20 mouse cellular contexts compared by ENCODE assay signal in genomic region chr12:91744091-91744490, GRCm38 (mm10). TPM values are rescaled to one million over a fixed set of nuclear protein-coding genes. Genes with fewer than 3 reads are reported as not detected.
DNase-seq lines count a peak whose midpoint lies in the region; ATAC-seq and TF ChIP-seq lines count a peak whose summit lies in the region.
"Had no signal": no experiment of that assay in that cellular context is flagged by ENCODE, and none has a peak within 500 bp of the region (broad histone marks: within the 10 kb centered on the region; RNA-seq: fewer than 3 reads in every experiment).

No protein-coding gene starts in this region.

- ATAC-seq in forebrain, embryonic 13.5 days, result peak; percentile 29; the same call in 1 of the 2 replicates
- ATAC-seq in forebrain, embryonic 11.5 days (replicated peaks; ENCODE audit: low FRiP score), result no peak
- ATAC-seq in hindbrain, postnatal 0 days, result no peak
- ATAC-seq in hindbrain, embryonic 11.5 days (ENCODE audit: low FRiP score), result no peak
- ATAC-seq in forebrain, embryonic 16.5 days, result peak; percentile 47
- ATAC-seq: lung, postnatal 0 days had no signal

- no peak overlapping the region for H3K9ac ChIP-seq in forebrain, embryonic 13.5 days
- no peak overlapping the region for H3K9ac ChIP-seq in forebrain, embryonic 11.5 days (ENCODE audit: low read length)
- no peak overlapping the region for H3K9ac ChIP-seq in hindbrain, postnatal 0 days (replicated peaks; ENCODE audit: low read length)
- no peak overlapping the region for H3K9ac ChIP-seq in hindbrain, embryonic 11.5 days (ENCODE audit: low read depth, low read length)
- no peak overlapping the region for H3K9ac ChIP-seq in forebrain, embryonic 16.5 days (replicated peaks; ENCODE audit: low read depth, low read length)
- H3K9ac ChIP-seq: embryonic facial prominence, embryonic 12.5 days; hindbrain, embryonic 14.5 days; intestine, embryonic 15.5 days; limb, embryonic 15.5 days; neural tube, embryonic 13.5 days had no signal

- no peak overlapping the region for H3K4me3 ChIP-seq in forebrain, embryonic 13.5 days
- H3K4me3 ChIP-seq in forebrain, embryonic 11.5 days (ENCODE audit: low read depth, low read length), result no peak overlapping the region
- no peak overlapping the region for H3K4me3 ChIP-seq in hindbrain, postnatal 0 days (ENCODE audit: low read length)
- no peak overlapping the region for H3K4me3 ChIP-seq in hindbrain, embryonic 11.5 days (ENCODE audit: low read depth, low read length)
- H3K4me3 ChIP-seq in forebrain, embryonic 16.5 days (replicated peaks; ENCODE audit: low read length), result no peak overlapping the region
- H3K4me3 ChIP-seq: embryonic facial prominence, embryonic 12.5 days; intestine, embryonic 15.5 days; limb, embryonic 15.5 days; neural tube, embryonic 13.5 days had no signal

- no peak overlapping the region for H3K4me2 ChIP-seq in forebrain, embryonic 13.5 days
- H3K4me2 ChIP-seq in forebrain, embryonic 11.5 days (ENCODE audit: low read depth, low read length, severe bottlenecking), result no peak overlapping the region
- no peak overlapping the region for H3K4me2 ChIP-seq in hindbrain, postnatal 0 days (ENCODE audit: low read depth, low read length)
- no peak overlapping the region for H3K4me2 ChIP-seq in hindbrain, embryonic 11.5 days (replicated peaks; ENCODE audit: low read depth, low read length)
- no peak overlapping the region for H3K4me2 ChIP-seq in forebrain, embryonic 16.5 days (ENCODE audit: low read length)
- H3K4me2 ChIP-seq: embryonic facial prominence, embryonic 12.5 days; hindbrain, embryonic 14.5 days; intestine, embryonic 15.5 days; limb, embryonic 15.5 days; neural tube, embryonic 13.5 days had no signal

- peaks cover 33% of the 10 kb centered on the region for H3K4me1 ChIP-seq in forebrain, embryonic 13.5 days
- H3K4me1 ChIP-seq in forebrain, embryonic 11.5 days (replicated peaks; ENCODE audit: control insufficient read depth, insufficient read depth, low read length), result peaks cover 4% of the 10 kb centered on the region; the same call in 1 of the 2 replicates
- peaks cover 12% of the 10 kb centered on the region for H3K4me1 ChIP-seq in hindbrain, postnatal 0 days (ENCODE audit: insufficient read depth, low read length)
- H3K4me1 ChIP-seq in hindbrain, embryonic 11.5 days (replicated peaks; ENCODE audit: control insufficient read depth, insufficient read depth, low read length), result no peaks in the 10 kb centered on the region
- peaks cover 14% of the 10 kb centered on the region for H3K4me1 ChIP-seq in forebrain, embryonic 16.5 days (replicated peaks; ENCODE audit: control insufficient read depth, insufficient read depth, low read length)

- no peaks in the 10 kb centered on the region for H3K27me3 ChIP-seq in forebrain, embryonic 13.5 days
- no peaks in the 10 kb centered on the region for H3K27me3 ChIP-seq in forebrain, embryonic 11.5 days (ENCODE audit: control insufficient read depth, insufficient read depth, low read length)
- no peaks in the 10 kb centered on the region for H3K27me3 ChIP-seq in hindbrain, postnatal 0 days (ENCODE audit: insufficient read depth, low read length)
- H3K27me3 ChIP-seq in hindbrain, embryonic 11.5 days (ENCODE audit: control insufficient read depth, insufficient read depth, low read length), result no peaks in the 10 kb centered on the region
- H3K27me3 ChIP-seq in forebrain, embryonic 16.5 days (replicated peaks; ENCODE audit: control insufficient read depth, insufficient read depth, low read length), result no peaks in the 10 kb centered on the region
- H3K27me3 ChIP-seq: embryonic facial prominence, embryonic 12.5 days; intestine, embryonic 15.5 days; limb, embryonic 15.5 days; neural tube, embryonic 13.5 days had no signal

- no peak for DNase-seq in forebrain, embryonic 11.5 days (ENCODE audit: low spot score)
- peak; percentile 18 for DNase-seq in hindbrain, postnatal 0 days (ENCODE audit: low spot score)
- no peak for DNase-seq in hindbrain, embryonic 11.5 days (ENCODE audit: low spot score)
- DNase-seq in 416B (ENCODE audit: low read depth), result peak; percentile 86
- no peak for DNase-seq in right cerebral cortex, postnatal 36 days (ENCODE audit: low spot score in 2 of 2)
- DNase-seq in left cerebral cortex, adult 18-20 months (ENCODE audit: low spot score in 2 of 2), result no peak
- DNase-seq: adrenal gland, postnatal 25 days; cerebellum, adult 9-10 months; layer of hippocampus, postnatal 36 days; midbrain, embryonic 14.5 days; thymus, postnatal 14 days had no signal

- no peaks in the 10 kb centered on the region for H3K9me3 ChIP-seq in forebrain, embryonic 13.5 days (replicated peaks)
- no peaks in the 10 kb centered on the region for H3K9me3 ChIP-seq in forebrain, embryonic 11.5 days (ENCODE audit: control insufficient read depth, low read length)
- H3K9me3 ChIP-seq in hindbrain, postnatal 0 days (ENCODE audit: low read length), result no peaks in the 10 kb centered on the region
- H3K9me3 ChIP-seq in hindbrain, embryonic 11.5 days (ENCODE audit: control insufficient read depth, low read length), result no peaks in the 10 kb centered on the region
- H3K9me3 ChIP-seq in forebrain, embryonic 16.5 days (ENCODE audit: control insufficient read depth, low read length), result no peaks in the 10 kb centered on the region
- H3K9me3 ChIP-seq: embryonic facial prominence, embryonic 12.5 days; intestine, embryonic 15.5 days; limb, embryonic 15.5 days; neural tube, embryonic 13.5 days had no signal

- H3K27ac ChIP-seq in forebrain, embryonic 13.5 days, result no peak overlapping the region; the same call in 1 of the 2 replicates
- no peak overlapping the region for H3K27ac ChIP-seq in forebrain, embryonic 11.5 days (ENCODE audit: low read depth, low read length)
- no peak overlapping the region for H3K27ac ChIP-seq in hindbrain, postnatal 0 days
- no peak overlapping the region for H3K27ac ChIP-seq in hindbrain, embryonic 11.5 days (ENCODE audit: low read depth, low read length)
- H3K27ac ChIP-seq in forebrain, embryonic 16.5 days (ENCODE audit: low read length), result no peak overlapping the region
- H3K27ac ChIP-seq: embryonic facial prominence, embryonic 12.5 days; hindbrain, embryonic 14.5 days; intestine, embryonic 15.5 days; limb, embryonic 15.5 days; neural tube, embryonic 13.5 days had no signal

- WGBS in forebrain, embryonic 13.5 days, result 41% methylated on average over 6 of the region's 6 CpGs
- WGBS in forebrain, embryonic 11.5 days, result 73% methylated on average over 6 of the region's 6 CpGs
- 53% methylated on average over 6 of the region's 6 CpGs for WGBS in hindbrain, postnatal 0 days
- 92% methylated on average over 6 of the region's 6 CpGs for WGBS in hindbrain, embryonic 11.5 days
- WGBS in forebrain, embryonic 16.5 days, result 24% methylated on average over 6 of the region's 6 CpGs

- peaks cover 26% of the 10 kb centered on the region for H3K36me3 ChIP-seq in forebrain, embryonic 13.5 days (ENCODE audit: poor library complexity, severe bottlenecking)
- H3K36me3 ChIP-seq in forebrain, embryonic 11.5 days (ENCODE audit: control insufficient read depth, insufficient read depth, low read length), result no peaks in the 10 kb centered on the region; the same call in 1 of the 2 replicates
- H3K36me3 ChIP-seq in hindbrain, postnatal 0 days (ENCODE audit: insufficient read depth, low read length), result no peaks in the 10 kb centered on the region
- no peaks in the 10 kb centered on the region for H3K36me3 ChIP-seq in hindbrain, embryonic 11.5 days (ENCODE audit: control insufficient read depth, insufficient read depth, low read length)
- H3K36me3 ChIP-seq in forebrain, embryonic 16.5 days (ENCODE audit: control insufficient read depth, insufficient read depth), result no peaks in the 10 kb centered on the region
- H3K36me3 ChIP-seq: embryonic facial prominence, embryonic 12.5 days; intestine, embryonic 15.5 days had no signal

- no peak for TF ChIP-seq CTCF in hindbrain, postnatal 0 days (IDR thresholded peaks at IDR 0.05; ENCODE audit: low read depth)

RNA-seq across cellular contexts. Expression of gene Ston2, which starts 44.1 kb away (rescaled TPM):
- polyA plus RNA-seq in forebrain, embryonic 13.5 days (2015; fragmentation: Nextera tagmentation; extraction: Ambion mirVana), result 10.5 and 13.2 TPM in 2 replicates
- 13.7 and 16.5 TPM in 2 replicates for polyA plus RNA-seq in forebrain, embryonic 11.5 days (2014; fragmentation: Nextera tagmentation; extraction: Ambion mirVana)
- 21.9 and 22.0 TPM in 2 replicates for total RNA-seq in hindbrain, postnatal 0 days (2014; rRNA removed)
- 7.7 and 8.0 TPM in 2 replicates for polyA plus RNA-seq in hindbrain, postnatal 0 days (2015; fragmentation: Nextera tagmentation; extraction: Ambion mirVana)
- 6.8 and 10.5 TPM in 2 replicates for polyA plus RNA-seq in hindbrain, embryonic 11.5 days (2014; fragmentation: Nextera tagmentation; extraction: Ambion mirVana)
- 4.7 and 6.4 TPM in 2 replicates for polyA plus RNA-seq in forebrain, embryonic 16.5 days (2015; fragmentation: Nextera tagmentation; extraction: Ambion mirVana)
- total RNA-seq in left cerebral cortex, adult 18-20 months (2021), result 10 to 100 TPM; 18.0 to 18.8 TPM
- total RNA-seq: MEL had no signal

Comparison
In these comparisons a context has a peak if more than half of its experiments do, and no peak if none do; other contexts are left out.
1. ATAC-seq: peak in forebrain, embryonic 13.5 days (single experiment) and forebrain, embryonic 16.5 days (single experiment); none in forebrain, embryonic 11.5 days (single experiment), hindbrain, postnatal 0 days (single experiment) and hindbrain, embryonic 11.5 days (single experiment).
2. DNase-seq: peak in hindbrain, postnatal 0 days (single experiment) and 416B (single experiment); none in forebrain, embryonic 11.5 days (single experiment), hindbrain, embryonic 11.5 days (single experiment), right cerebral cortex, postnatal 36 days (0 of 2) and left cerebral cortex, adult 18-20 months (0 of 2).